Mouse (Mus musculus) cortical plate, adult 2 months (tissue): ENCODE data around the gene Aloxe3.

Experiments used
- CTCF ChIP-seq: fragments of 200-500 bp; IDR thresholded peaks from 2 replicates; pipeline ENCODE4 v1.5.1; 2011; ENCODE audit warnings: mild to moderate bottlenecking, control low read depth, low read length; ENCODE audit not compliant: insufficient read depth; ENCODE audit errors: extremely low read depth
- POLR2A ChIP-seq: fragments of 200-500 bp; IDR thresholded peaks from 2 replicates; pipeline ENCODE4 v1.6.1; 2011; ENCODE audit warnings: mild to moderate bottlenecking, low read length, control low read depth; ENCODE audit not compliant: insufficient read depth; ENCODE audit errors: extremely low read depth

DNA sequence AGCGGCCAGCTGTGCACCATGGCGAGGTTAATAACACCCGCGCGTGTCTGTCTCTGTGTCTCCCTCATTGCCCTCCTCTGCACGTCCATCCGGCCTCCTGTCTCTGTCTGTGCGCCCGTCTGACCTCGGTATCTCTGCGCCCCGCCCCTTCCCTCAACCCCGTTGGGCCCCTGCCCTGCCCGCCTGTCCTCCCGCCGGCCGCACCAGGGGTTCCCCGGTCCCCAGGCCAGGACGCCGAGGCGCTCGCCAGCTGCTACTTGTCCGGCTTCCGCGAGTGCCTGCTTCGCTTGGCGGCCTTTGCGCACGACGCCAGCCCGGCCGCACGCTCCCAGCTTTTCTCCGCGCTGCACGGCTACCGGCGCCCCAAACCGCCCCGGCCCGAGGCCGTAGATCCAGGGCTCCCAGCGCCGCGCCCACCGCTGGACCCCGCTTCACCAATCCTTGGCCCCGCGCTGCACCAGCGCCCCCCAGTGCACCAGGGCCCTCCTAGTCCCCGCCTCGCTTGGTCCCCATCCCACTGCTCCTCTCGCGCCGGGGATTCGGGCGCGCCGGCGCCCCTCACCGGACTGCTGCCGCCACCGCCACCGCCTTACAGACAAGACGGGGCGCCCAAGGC lies 3.3 kb upstream of the Aloxe3 start, which contains the start of gene 9130213A22Rik:
- no peak for TF ChIP-seq POLR2A
- TF ChIP-seq CTCF: peak; percentile 27; the same call in 1 of the 2 replicates
